Mouse (Mus musculus) kidney, adult 11 months (tissue): ENCODE measurements around the gene Abca8b.
"Not testable (repeated sequence)": the region's sequence is repeated elsewhere in the genome, so short reads cannot be mapped to it uniquely, and the experiment has no call there.

Experiments used
- DNase-seq: peaks from one replicate; pipeline ENCODE4 v3.0.0; 2022

The Abca8b gene

GRCm38 (mm10) chr11:109995624-109996023 is at the start of gene Abca8b:
TSS of gene Abca8b (minus strand) at chr11:109995845.
- peak; percentile 63 for DNase-seq

GRCm38 (mm10) chr11:110037795-110038194 is 42.1 kb upstream of the Abca8b start:
- no peak for DNase-seq

- DNase-seq, result peak; percentile 11
Observed at GRCm38 (mm10) chr11:110028913-110029695, 33.5 kb upstream of the Abca8b start.

- DNase-seq, result no peak
Observed at GRCm38 (mm10) chr11:110010836-110011546, 15.3 kb upstream of the Abca8b start.

- DNase-seq, result no peak
Observed at GRCm38 (mm10) chr11:109995013-109995412, 632 bp downstream of the Abca8b start.

GRCm38 (mm10) chr11:109994014-109994413 is 1.6 kb downstream of the Abca8b start:
- no peak for DNase-seq

GRCm38 (mm10) chr11:109991270-109991669 is 4.4 kb downstream of the Abca8b start:
- DNase-seq, result no peak

GRCm38 (mm10) chr11:109990256-109990655 is 5.4 kb downstream of the Abca8b start:
- no peak for DNase-seq

GRCm38 (mm10) chr11:109988164-109988563 is 7.5 kb downstream of the Abca8b start:
- DNase-seq, result no peak

- DNase-seq, result not testable (repeated sequence)
Observed at GRCm38 (mm10) chr11:109987460-109988072, 8.1 kb downstream of the Abca8b start.

- no peak for DNase-seq
Observed at GRCm38 (mm10) chr11:109981872-109982271, 13.8 kb downstream of the Abca8b start.

GRCm38 (mm10) chr11:109970521-109970920 is 25.1 kb downstream of the Abca8b start:
- DNase-seq, result peak; percentile 14

- DNase-seq, result no peak
Observed at GRCm38 (mm10) chr11:109961495-109962492, 33.9 kb downstream of the Abca8b start.

- no peak for DNase-seq
Observed at GRCm38 (mm10) chr11:109955185-109955584, 40.5 kb downstream of the Abca8b start.

- DNase-seq, result no peak
Observed at GRCm38 (mm10) chr11:109936915-109937314, 58.7 kb downstream of the Abca8b start.

- not testable (repeated sequence) for DNase-seq
Observed at GRCm38 (mm10) chr11:109933207-109933606, 62.4 kb downstream of the Abca8b start.

- DNase-seq, result no peak
Observed at GRCm38 (mm10) chr11:109928489-109928888, 67.2 kb downstream of the Abca8b start.

- DNase-seq, result no peak
Observed at GRCm38 (mm10) chr11:109926718-109927680, 68.6 kb downstream of the Abca8b start.

- DNase-seq, result no peak
Observed at GRCm38 (mm10) chr11:109922236-109922635, 73.4 kb downstream of the Abca8b start.

- DNase-seq, result no peak
Observed at GRCm38 (mm10) chr11:109919480-109919879, 76.2 kb downstream of the Abca8b start.

- DNase-seq, result no peak
Observed at GRCm38 (mm10) chr11:109916654-109917053, 79.0 kb downstream of the Abca8b start.
